Mouse (Mus musculus): ENCODE measurements around the gene Ptger3. TPM values are rescaled to one million over a fixed set of nuclear protein-coding genes. Genes with fewer than 3 reads are reported as not detected.

Ptger3 gene
- polyA plus RNA-seq, 1 experiment from 2014 or later: 27.8 TPM

- H3K4me3 ChIP-seq (replicated peaks; ENCODE audit: low read depth, low read length): no peak overlapping the region
- no peaks in the 10 kb centered on the region for H3K4me1 ChIP-seq (replicated peaks; ENCODE audit: insufficient read depth, low read length)
- no peaks in the 10 kb centered on the region for H3K36me3 ChIP-seq (ENCODE audit: insufficient read depth, low read length)
- DNase-seq (ENCODE audit: low spot score) (no peak), ATAC-seq (replicated peaks; ENCODE audit: low FRiP score, low read depth) (no peak; the same call in 1 of the 2 replicates)
- no peak overlapping the region for H3K27ac ChIP-seq
- H3K27me3 ChIP-seq (ENCODE audit: insufficient read depth, low read length): no peaks in the 10 kb centered on the region
- 42% methylated on average over 6 of the region's 6 CpGs for WGBS
- no peak overlapping the region for H3K4me2 ChIP-seq (ENCODE audit: low read length)
- H3K9me3 ChIP-seq (replicated peaks; ENCODE audit: low read length): no peaks in the 10 kb centered on the region
- no peak for TF ChIP-seq CTCF (IDR thresholded peaks at IDR 0.05; ENCODE audit: low read depth)
- H3K9ac ChIP-seq (ENCODE audit: low read depth, low read length): no peak overlapping the region
Measured at GRCm38 (mm10) chr3:157688419-157689162, 121.9 kb downstream of the Ptger3 start.

MicroRNAs encoded within 50 kb of the gene (microRNA counts, 519-probe panel; counts per million panel counts)
- microRNA mmu-miR-186: 330 counts per million, percentile 68 among the panel's probes with 10 or more counts

Small RNAs within 50 kb of the gene (microRNA-seq; reads per million reads assigned to microRNA genes)
- gene Mir186: 413 reads per million, percentile 71 among the genes with 10 or more reads in this experiment

Other genes with a start within 250 kb of the Ptger3 start
- 82.1 and 87.4 TPM in 2 replicates for gene Zranb2, start 32.7 kb upstream of the Ptger3 start, polyA plus RNA-seq (2015; fragmentation: Nextera tagmentation; extraction: Ambion mirVana)